8 mouse cellular contexts compared by ENCODE assay signal in genomic region chr8:122575286-122575685, GRCm38 (mm10). TPM values are rescaled to one million over a fixed set of nuclear protein-coding genes. Genes with fewer than 3 reads are reported as not detected.
DNase-seq lines count a peak whose midpoint lies in the region; ATAC-seq and TF ChIP-seq lines count a peak whose summit lies in the region.

No protein-coding gene starts in this region.

- TF ChIP-seq POLR2A in liver, adult 2 months (IDR thresholded peaks at IDR 0.05; ENCODE audit: extremely low read depth, insufficient read depth, low read length) = no peak

- 56% methylated on average over 8 of the region's 8 CpGs for WGBS in liver, adult 2 months
- 63% methylated on average over 8 of the region's 8 CpGs for WGBS in embryonic facial prominence, embryonic 15.5 days
- WGBS in limb, embryonic 12.5 days = 76% methylated on average over 8 of the region's 8 CpGs
- 79% methylated on average over 8 of the region's 8 CpGs for WGBS in neural tube, embryonic 15.5 days

- H3K36me3 ChIP-seq in liver, adult 2 months (ENCODE audit: control insufficient read depth, insufficient read depth, low read length) = no peaks in the 10 kb centered on the region
- H3K36me3 ChIP-seq in embryonic facial prominence, embryonic 15.5 days = peaks cover 41% of the 10 kb centered on the region
- peaks cover 49% of the 10 kb centered on the region for H3K36me3 ChIP-seq in limb, embryonic 12.5 days
- peaks cover 16% of the 10 kb centered on the region for H3K36me3 ChIP-seq in neural tube, embryonic 15.5 days

- H3K9ac ChIP-seq in liver, adult 2 months (ENCODE audit: low read depth, low read length) = no peak overlapping the region
- H3K9ac ChIP-seq in embryonic facial prominence, embryonic 15.5 days = 0 out of 2 replicates have a peak overlapping the region, but pooled peaks have one; percentile 69
- 0 out of 2 replicates have a peak overlapping the region, but pooled peaks have one; percentile 23 for H3K9ac ChIP-seq in limb, embryonic 12.5 days (replicated peaks)
- peak overlapping the region; percentile 81; the same call in 1 of the 2 replicates for H3K9ac ChIP-seq in neural tube, embryonic 15.5 days (replicated peaks)

- intact Hi-C loops in left cerebral cortex, postnatal 36 days (cut with DNase I) = no loop called here

- H3K27ac ChIP-seq in liver, adult 2 months (replicated peaks; ENCODE audit: insufficient read depth, low read depth, low read length) = peak overlapping the region; percentile 76
- H3K27ac ChIP-seq in embryonic facial prominence, embryonic 15.5 days (replicated peaks) = 0 out of 2 replicates have a peak overlapping the region, but pooled peaks have one; percentile 5
- no peak overlapping the region for H3K27ac ChIP-seq in limb, embryonic 12.5 days
- H3K27ac ChIP-seq in neural tube, embryonic 15.5 days (replicated peaks) = no peak overlapping the region

- no peaks in the 10 kb centered on the region for H3K79me2 ChIP-seq in liver, adult 2 months (ENCODE audit: control insufficient read depth, insufficient read depth, low read length)

- ATAC-seq in embryonic facial prominence, embryonic 15.5 days (ENCODE audit: insufficient number of reproducible peaks, low FRiP score, low TSS enrichment, low read depth) = no peak
- ATAC-seq in limb, embryonic 12.5 days (ENCODE audit: insufficient number of reproducible peaks, insufficient read depth, low FRiP score, low TSS enrichment, low read depth) = no peak
- no peak for ATAC-seq in neural tube, embryonic 15.5 days (ENCODE audit: low FRiP score)
- no peak for ATAC-seq in activated CD4-positive, CD25-positive, alpha-beta regulatory T cell, adult 4 months

- H3K27me3 ChIP-seq in liver, adult 2 months (ENCODE audit: control insufficient read depth, insufficient read depth, low read length) = no peaks in the 10 kb centered on the region
- H3K27me3 ChIP-seq in embryonic facial prominence, embryonic 15.5 days = no peaks in the 10 kb centered on the region
- H3K27me3 ChIP-seq in limb, embryonic 12.5 days = no peaks in the 10 kb centered on the region
- no peaks in the 10 kb centered on the region for H3K27me3 ChIP-seq in neural tube, embryonic 15.5 days (replicated peaks)

- no peaks in the 10 kb centered on the region for H3K9me3 ChIP-seq in embryonic facial prominence, embryonic 15.5 days (replicated peaks)
- no peaks in the 10 kb centered on the region for H3K9me3 ChIP-seq in limb, embryonic 12.5 days
- H3K9me3 ChIP-seq in neural tube, embryonic 15.5 days (replicated peaks) = no peaks in the 10 kb centered on the region

- H3K4me2 ChIP-seq in embryonic facial prominence, embryonic 15.5 days (replicated peaks) = peak overlapping the region; percentile 77
- peak overlapping the region; percentile 87 for H3K4me2 ChIP-seq in limb, embryonic 12.5 days
- peak overlapping the region; percentile 72 for H3K4me2 ChIP-seq in neural tube, embryonic 15.5 days

- no peak for TF ChIP-seq CTCF in liver, adult 2 months (IDR thresholded peaks at IDR 0.05; ENCODE audit: low read depth, low read length)

- H3K4me3 ChIP-seq in liver, adult 2 months (ENCODE audit: insufficient read depth, low read depth, low read length) = no peak overlapping the region
- peak overlapping the region; percentile 71 for H3K4me3 ChIP-seq in embryonic facial prominence, embryonic 15.5 days (replicated peaks)
- peak overlapping the region; percentile 70 for H3K4me3 ChIP-seq in limb, embryonic 12.5 days (replicated peaks)
- peak overlapping the region; percentile 60 for H3K4me3 ChIP-seq in neural tube, embryonic 15.5 days (replicated peaks)

- H3K4me1 ChIP-seq in liver, adult 2 months (ENCODE audit: control insufficient read depth, insufficient read depth, low read length) = peaks cover 20% of the 10 kb centered on the region
- H3K4me1 ChIP-seq in embryonic facial prominence, embryonic 15.5 days = peaks cover 45% of the 10 kb centered on the region
- peaks cover 52% of the 10 kb centered on the region for H3K4me1 ChIP-seq in limb, embryonic 12.5 days (replicated peaks)
- peaks cover 32% of the 10 kb centered on the region for H3K4me1 ChIP-seq in neural tube, embryonic 15.5 days

- no peak for DNase-seq in liver, adult 2 months (ENCODE audit: extremely low read depth, low read depth, low spot score)
- no peak for DNase-seq in liver
- no peak for DNase-seq in cerebellum, postnatal 14 days
- no peak for DNase-seq in left cerebral cortex, postnatal 36 days (ENCODE audit: low spot score in 2 of 2)

RNA-seq across cellular contexts. Expression of gene Aprt, which starts 1.4 kb away (rescaled TPM):
- total RNA-seq in liver, adult 2 months (2014; rRNA removed) = 59.8 and 68.3 TPM in 2 replicates
- polyA plus RNA-seq in liver, adult 2 months (2012; rRNA removed) = 80.5 and 105 TPM in 2 replicates
- 298 and 312 TPM in 2 replicates for polyA plus RNA-seq in embryonic facial prominence, embryonic 15.5 days (2015; fragmentation: Nextera tagmentation; extraction: Ambion mirVana)
- 299 and 305 TPM in 2 replicates for polyA plus RNA-seq in limb, embryonic 12.5 days (2016; fragmentation: Nextera tagmentation; extraction: Ambion mirVana)
- polyA plus RNA-seq in neural tube, embryonic 15.5 days (2015; fragmentation: Nextera tagmentation; extraction: Ambion mirVana) = 189 and 207 TPM in 2 replicates
- 100 to 1,000 TPM; 168 to 203 TPM for polyA plus RNA-seq in activated CD4-positive, CD25-positive, alpha-beta regulatory T cell, adult 4 months (2017; shearing (Covaris generic))
- 10 to 100 TPM; 54.5 to 62.3 TPM for total RNA-seq in left cerebral cortex, postnatal 36 days (2021)

RNA-seq across cellular contexts. Expression of gene Cdt1, which starts 7.5 kb away (rescaled TPM):
- total RNA-seq in liver, adult 2 months (2014; rRNA removed) = 1.0 and 3.0 TPM in 2 replicates
- 2.5 and 2.9 TPM in 2 replicates for polyA plus RNA-seq in liver, adult 2 months (2012; rRNA removed)
- 32.5 and 36.2 TPM in 2 replicates for polyA plus RNA-seq in embryonic facial prominence, embryonic 15.5 days (2015; fragmentation: Nextera tagmentation; extraction: Ambion mirVana)
- 52.3 and 52.7 TPM in 2 replicates for polyA plus RNA-seq in limb, embryonic 12.5 days (2016; fragmentation: Nextera tagmentation; extraction: Ambion mirVana)
- polyA plus RNA-seq in neural tube, embryonic 15.5 days (2015; fragmentation: Nextera tagmentation; extraction: Ambion mirVana) = 6.8 and 15.4 TPM in 2 replicates
- 10 to 100 TPM; 10.4 to 13.0 TPM for polyA plus RNA-seq in activated CD4-positive, CD25-positive, alpha-beta regulatory T cell, adult 4 months (2017; shearing (Covaris generic))
- total RNA-seq in left cerebral cortex, postnatal 36 days (2021) = 1 to 10 TPM; 1.8 to 3.5 TPM

RNA-seq across cellular contexts. Expression of gene Piezo1, which starts 24.2 kb away (rescaled TPM):
- total RNA-seq in liver, adult 2 months (2014; rRNA removed) = 2.2 and 4.6 TPM in 2 replicates
- 8.0 and 11.1 TPM in 2 replicates for polyA plus RNA-seq in liver, adult 2 months (2012; rRNA removed)
- 14.3 and 16.7 TPM in 2 replicates for polyA plus RNA-seq in embryonic facial prominence, embryonic 15.5 days (2015; fragmentation: Nextera tagmentation; extraction: Ambion mirVana)
- 11.9 and 13.9 TPM in 2 replicates for polyA plus RNA-seq in limb, embryonic 12.5 days (2016; fragmentation: Nextera tagmentation; extraction: Ambion mirVana)
- 2.1 and 5.1 TPM in 2 replicates for polyA plus RNA-seq in neural tube, embryonic 15.5 days (2015; fragmentation: Nextera tagmentation; extraction: Ambion mirVana)
- polyA plus RNA-seq in activated CD4-positive, CD25-positive, alpha-beta regulatory T cell, adult 4 months (2017; shearing (Covaris generic)) = 10 to 100 TPM; 11.8 to 22.2 TPM
- total RNA-seq in left cerebral cortex, postnatal 36 days (2021) = 1 to 10 TPM; 6.5 to 7.6 TPM

RNA-seq across cellular contexts. Expression of gene Galns, which starts 36.0 kb away (rescaled TPM):
- 4.1 and 4.4 TPM in 2 replicates for total RNA-seq in liver, adult 2 months (2014; rRNA removed)
- polyA plus RNA-seq in liver, adult 2 months (2012; rRNA removed) = 4.4 and 6.6 TPM in 2 replicates
- polyA plus RNA-seq in embryonic facial prominence, embryonic 15.5 days (2015; fragmentation: Nextera tagmentation; extraction: Ambion mirVana) = 11.3 TPM in 2 replicates
- polyA plus RNA-seq in limb, embryonic 12.5 days (2016; fragmentation: Nextera tagmentation; extraction: Ambion mirVana) = 5.9 and 8.4 TPM in 2 replicates
- polyA plus RNA-seq in neural tube, embryonic 15.5 days (2015; fragmentation: Nextera tagmentation; extraction: Ambion mirVana) = 6.7 and 9.5 TPM in 2 replicates
- 10 to 100 TPM in 1 of 2 experiments, 1 to 10 TPM in 1; 9.8 to 10.5 TPM for polyA plus RNA-seq in activated CD4-positive, CD25-positive, alpha-beta regulatory T cell, adult 4 months (2017; shearing (Covaris generic))
- total RNA-seq in left cerebral cortex, postnatal 36 days (2021) = 1 to 10 TPM; 8.8 to 9.2 TPM

RNA-seq across cellular contexts. Expression of gene Trappc2l, which starts 36.2 kb away (rescaled TPM):
- 7.4 and 14.5 TPM in 2 replicates for total RNA-seq in liver, adult 2 months (2014; rRNA removed)
- 74.7 and 101 TPM in 2 replicates for polyA plus RNA-seq in liver, adult 2 months (2012; rRNA removed)
- 54.5 and 62.3 TPM in 2 replicates for polyA plus RNA-seq in embryonic facial prominence, embryonic 15.5 days (2015; fragmentation: Nextera tagmentation; extraction: Ambion mirVana)
- polyA plus RNA-seq in limb, embryonic 12.5 days (2016; fragmentation: Nextera tagmentation; extraction: Ambion mirVana) = 39.0 and 48.0 TPM in 2 replicates
- 103 and 113 TPM in 2 replicates for polyA plus RNA-seq in neural tube, embryonic 15.5 days (2015; fragmentation: Nextera tagmentation; extraction: Ambion mirVana)
- 10 to 100 TPM; 46.3 to 78.4 TPM for polyA plus RNA-seq in activated CD4-positive, CD25-positive, alpha-beta regulatory T cell, adult 4 months (2017; shearing (Covaris generic))
- 10 to 100 TPM; 78.7 to 84.5 TPM for total RNA-seq in left cerebral cortex, postnatal 36 days (2021)

Comparison
In these comparisons a context has a peak if more than half of its experiments do, and no peak if none do; other contexts are left out.
1. H3K27ac ChIP-seq: peak in liver, adult 2 months (single experiment) and embryonic facial prominence, embryonic 15.5 days (single experiment); none in limb, embryonic 12.5 days (single experiment) and neural tube, embryonic 15.5 days (single experiment).
2. Peak in every context shown above with its lines, with median percentiles within 50 percentile points of each other: H3K4me2 ChIP-seq.